Mouse (Mus musculus) gastrocnemius, adult 8-10 months (tissue): ENCODE results near the gene Rasip1. TPM values are rescaled to one million over a fixed set of nuclear protein-coding genes. Genes with fewer than 3 reads are reported as not detected.
"Not testable (repeated sequence)": the region's sequence is repeated elsewhere in the genome, so short reads cannot be mapped to it uniquely, and the experiment has no call there.

Experiments used
- DNase-seq, 2 experiments: peaks; one replicate each; pipeline ENCODE4 v3.0.0; 2022; ENCODE audit warnings: low spot score in 2 of 2
- total RNA-seq, 4 experiments: library from RNA; stranded (reverse); gene quantifications; 2 replicates each; pipeline ENCODE4 v1.2.4; 2022

Rasip1 gene
- total RNA-seq, 4 experiments from 2014 or later, result 5.1 to 7.0 (median 5.3) TPM

GRCm38 (mm10) chr7:45643441-45644178, 16.3 kb downstream of the Rasip1 start:
- peak; percentile 88 to 93 for DNase-seq

GRCm38 (mm10) chr7:45644183-45644582, 16.9 kb downstream of the Rasip1 start:
- DNase-seq, result peak in 1 of 2 experiments; percentile 34

DNA sequence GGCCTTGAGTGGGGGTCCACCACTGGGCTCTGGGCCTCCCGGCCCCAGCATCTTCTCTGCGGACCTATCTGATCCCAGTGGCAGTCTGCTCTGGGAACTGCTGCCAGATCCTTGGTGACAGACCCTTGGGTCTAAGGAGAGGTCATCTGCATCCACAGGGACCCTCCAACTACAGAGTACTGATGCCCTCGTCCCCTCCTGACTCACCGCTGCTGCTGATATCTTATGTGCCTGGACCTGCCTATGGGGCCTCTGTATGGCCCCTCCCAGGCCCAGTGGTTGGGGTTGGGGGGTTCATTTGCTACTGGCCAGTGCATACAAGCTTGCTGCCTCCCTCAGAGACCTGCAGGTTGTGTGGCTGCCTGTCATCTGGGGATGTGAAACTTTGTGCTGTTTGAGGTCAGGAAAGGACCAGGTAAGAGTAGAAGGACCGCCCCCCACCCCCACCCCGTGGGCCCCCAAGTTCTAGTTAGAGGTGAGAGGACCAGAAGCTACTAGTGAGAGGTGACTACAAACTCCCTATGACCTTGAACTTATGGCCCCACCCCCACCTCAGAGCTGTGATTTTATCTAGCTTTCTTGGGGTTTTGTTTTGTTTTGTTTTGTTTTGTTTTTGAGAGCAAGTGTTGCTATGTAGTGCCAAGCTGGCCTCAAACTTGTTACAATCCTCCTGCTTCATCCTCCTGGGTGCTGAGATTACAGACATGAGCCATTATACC, 17.7 kb downstream of the Rasip1 start:
- no peak for DNase-seq

- DNase-seq, result no peak
Observed at GRCm38 (mm10) chr7:45645591-45645971, 18.3 kb downstream of the Rasip1 start.

- no peak for DNase-seq
Observed at GRCm38 (mm10) chr7:45646671-45647070, 19.4 kb downstream of the Rasip1 start.

GRCm38 (mm10) chr7:45649351-45649750, 22.1 kb downstream of the Rasip1 start:
- DNase-seq, result peak; percentile 55 to 72

DNA sequence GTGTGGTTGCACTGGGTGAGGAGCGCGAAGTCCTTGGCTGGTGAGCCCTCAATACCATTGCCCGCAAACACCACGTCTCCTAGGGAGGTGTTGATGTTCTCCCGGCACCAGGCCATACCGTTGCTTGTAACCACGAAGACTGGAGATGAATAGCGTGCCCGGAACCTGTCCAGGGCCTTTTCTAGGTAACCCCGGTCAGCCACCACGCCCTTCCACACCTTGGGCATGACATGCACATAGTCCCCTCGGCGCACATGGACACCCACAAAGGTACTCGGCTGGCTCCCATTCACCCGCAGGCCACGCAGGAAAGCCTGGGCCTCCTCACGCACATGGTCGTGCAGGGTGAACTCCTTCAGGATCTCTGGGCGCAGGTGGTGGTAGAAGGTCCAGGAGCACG, 23.2 kb downstream of the Rasip1 start:
- not testable (repeated sequence) for DNase-seq

GRCm38 (mm10) chr7:45654424-45655047, 27.2 kb downstream of the Rasip1 start:
- no peak for DNase-seq

- DNase-seq, result no peak
Observed at GRCm38 (mm10) chr7:45660746-45661478, 33.6 kb downstream of the Rasip1 start.

DNA sequence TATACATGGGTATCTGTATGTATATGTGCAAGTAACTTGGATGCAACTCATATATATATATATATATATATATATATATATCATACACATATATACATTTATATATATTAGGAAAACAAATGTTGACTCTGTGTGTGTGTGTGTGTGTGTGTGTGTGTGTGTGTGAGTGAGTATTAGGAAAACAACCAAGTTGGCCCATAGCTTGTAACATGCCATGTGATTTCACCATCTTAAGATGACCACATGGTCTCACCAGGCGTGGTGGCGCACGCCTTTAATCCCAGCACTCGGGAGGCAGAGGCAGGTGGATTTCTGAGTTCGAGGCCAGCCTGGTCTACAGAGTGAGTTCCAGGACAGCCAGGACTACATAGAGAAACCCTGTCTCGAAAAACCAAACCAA, 34.4 kb downstream of the Rasip1 start:
- DNase-seq, result not testable (repeated sequence)

DNA sequence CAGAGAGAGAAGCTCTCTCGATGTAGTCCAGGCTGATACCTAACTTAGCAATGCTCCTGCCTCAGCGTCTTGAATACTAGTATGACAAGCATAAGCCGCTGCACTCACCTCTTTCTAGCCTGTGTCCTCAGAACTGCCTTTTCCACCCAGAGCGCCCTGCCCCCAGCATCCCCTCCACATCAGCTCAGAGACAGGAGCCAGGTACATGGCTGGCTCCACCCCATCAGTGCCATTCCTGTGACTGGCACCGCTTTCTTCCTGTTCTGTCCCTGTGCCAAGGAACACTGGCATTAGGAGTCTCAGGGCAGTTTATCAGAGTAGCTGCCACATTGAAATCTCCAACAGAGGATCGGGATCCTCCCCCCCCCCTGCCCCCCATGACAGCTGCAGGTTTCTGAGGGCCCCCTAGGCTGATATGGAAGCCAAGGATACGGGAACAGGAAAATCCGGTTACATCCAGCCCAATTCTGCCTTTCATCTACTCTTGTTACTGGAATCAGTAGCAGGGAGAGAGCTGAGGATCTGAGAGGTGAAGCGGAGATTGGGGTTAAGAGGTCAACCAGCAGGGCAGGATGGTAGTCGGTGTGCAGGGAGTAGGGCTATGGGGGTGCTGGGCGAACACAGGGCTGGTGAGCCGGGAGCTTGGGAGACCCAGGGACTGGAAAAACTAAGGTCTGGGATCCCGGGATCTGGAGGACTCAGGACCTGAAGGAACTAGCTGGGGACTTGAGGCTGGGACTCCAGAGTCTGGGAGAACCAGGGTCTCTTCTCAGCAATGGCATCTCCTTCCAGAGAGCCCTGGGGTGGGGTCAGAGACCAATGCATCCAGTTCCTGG, 38.2 kb downstream of the Rasip1 start:
- no peak for DNase-seq

- DNase-seq, result no peak
Observed at GRCm38 (mm10) chr7:45666161-45666560, 38.9 kb downstream of the Rasip1 start, which contains the start of gene Fut2. Gene Fut2, minus strand, starts transcription at chr7:45666394.

GRCm38 (mm10) chr7:45667761-45668160, 40.5 kb downstream of the Rasip1 start:
- DNase-seq, result no peak

DNA sequence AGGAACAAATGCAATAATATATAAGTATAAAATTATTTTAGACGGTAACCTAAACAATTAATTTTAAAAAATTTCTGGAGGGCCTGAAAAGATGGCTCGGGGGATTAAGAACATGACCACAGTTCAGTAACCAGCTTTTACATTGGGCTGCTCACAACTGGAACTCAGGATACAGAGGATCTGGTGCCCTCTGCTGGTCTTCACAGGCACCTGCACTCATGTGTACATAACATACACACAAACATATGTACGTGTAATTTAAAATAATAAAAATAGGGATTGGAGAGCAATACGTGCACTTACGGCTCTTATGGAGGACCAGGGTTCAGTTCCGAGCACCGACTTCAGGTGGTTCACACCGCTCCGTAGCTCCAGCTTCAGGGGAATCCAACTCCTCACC, 41.6 kb downstream of the Rasip1 start:
- no peak for DNase-seq

GRCm38 (mm10) chr7:45677627-45678295, 50.5 kb downstream of the Rasip1 start:
- no peak for DNase-seq

- DNase-seq, result no peak
Observed at GRCm38 (mm10) chr7:45678513-45678912, 51.2 kb downstream of the Rasip1 start.

- DNase-seq, result no peak
Observed at GRCm38 (mm10) chr7:45679966-45680621, 52.8 kb downstream of the Rasip1 start.

DNA sequence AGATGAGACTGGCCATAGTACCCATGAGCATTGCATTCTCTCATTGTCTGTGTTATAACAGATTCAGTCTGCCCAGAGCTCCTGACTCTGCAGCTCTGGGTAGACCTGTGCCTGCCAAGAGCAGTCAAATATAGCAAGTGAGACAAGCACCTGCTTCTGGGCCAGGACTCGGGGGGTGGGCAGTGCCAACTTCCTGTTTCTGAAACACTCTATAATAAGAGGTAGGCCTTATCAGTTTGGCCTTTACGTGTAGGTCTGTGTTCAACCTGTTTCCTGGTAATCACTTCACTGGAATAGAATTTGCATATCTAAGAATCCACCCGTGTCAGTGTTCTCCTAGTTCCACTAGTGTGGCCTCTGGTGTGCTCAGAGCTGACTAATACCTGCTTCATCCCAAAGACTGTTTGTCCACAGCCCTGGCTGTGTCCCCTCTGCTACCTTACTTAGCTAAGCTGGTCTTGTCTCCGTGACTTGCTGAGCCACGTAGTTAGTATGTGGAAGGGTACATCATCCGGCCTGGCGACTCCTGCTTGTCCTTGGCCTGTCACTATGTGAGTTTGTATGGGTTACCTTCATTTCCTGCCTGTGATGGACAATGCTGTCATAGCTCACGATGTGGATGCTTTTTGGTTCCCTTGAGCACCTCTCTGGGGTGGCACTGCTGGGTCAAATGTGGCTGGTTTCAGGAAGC, 53.9 kb downstream of the Rasip1 start:
- peak; percentile 54 to 72 for DNase-seq
